Mouse (Mus musculus): ENCODE results near the gene Pycard. TPM values are rescaled to one million over a fixed set of nuclear protein-coding genes. Genes with fewer than 3 reads are reported as not detected.

Pycard gene
- polyA plus RNA-seq, 1 experiment, result 19.9 TPM

DNA sequence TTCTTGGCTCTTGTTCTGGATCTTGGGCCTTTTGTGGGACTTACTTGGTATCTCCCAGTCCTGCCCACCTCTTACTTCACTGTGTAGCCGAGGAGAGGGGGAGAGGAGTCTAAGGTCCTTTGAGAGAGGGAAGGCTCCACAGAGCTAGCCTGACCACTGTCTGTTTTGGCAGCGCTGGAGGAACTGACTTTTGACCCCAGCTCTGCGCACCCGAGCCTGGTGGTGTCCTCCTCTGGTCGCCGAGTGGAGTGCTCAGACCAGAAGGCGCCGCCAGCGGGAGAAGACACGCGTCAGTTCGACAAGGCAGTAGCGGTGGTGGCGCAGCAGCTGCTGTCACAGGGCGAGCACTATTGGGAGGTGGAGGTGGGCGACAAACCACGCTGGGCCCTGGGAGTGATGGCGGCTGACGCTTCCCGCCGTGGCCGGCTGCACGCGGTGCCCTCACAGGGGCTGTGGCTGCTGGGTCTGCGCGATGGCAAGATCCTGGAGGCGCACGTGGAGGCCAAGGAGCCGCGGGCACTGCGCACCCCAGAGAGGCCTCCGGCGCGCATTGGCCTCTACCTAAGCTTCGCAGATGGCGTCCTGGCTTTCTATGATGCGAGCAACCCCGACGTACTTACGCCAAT is 16.2 kb upstream of the Pycard start:
- TF ChIP-seq POLR2A (IDR thresholded peaks at IDR 0.05; ENCODE audit: borderline replicate concordance, control insufficient read depth, low read depth, low read length) (no peak), CTCF (IDR thresholded peaks at IDR 0.05; ENCODE audit: control insufficient read depth, insufficient read depth, low read length) (no peak)
- H3K4me1 ChIP-seq (ENCODE audit: control insufficient read depth, insufficient read depth, low read length), result no peaks in the 10 kb centered on the region
- no peak overlapping the region for H3K4me3 ChIP-seq (replicated peaks; ENCODE audit: control insufficient read depth, low read depth, low read length)
- no peak overlapping the region for H3K27ac ChIP-seq (ENCODE audit: control insufficient read depth, insufficient read depth, low read depth, low read length, poor library complexity)
- 89% methylated on average over 40 of the region's 40 CpGs for WGBS

DNA sequence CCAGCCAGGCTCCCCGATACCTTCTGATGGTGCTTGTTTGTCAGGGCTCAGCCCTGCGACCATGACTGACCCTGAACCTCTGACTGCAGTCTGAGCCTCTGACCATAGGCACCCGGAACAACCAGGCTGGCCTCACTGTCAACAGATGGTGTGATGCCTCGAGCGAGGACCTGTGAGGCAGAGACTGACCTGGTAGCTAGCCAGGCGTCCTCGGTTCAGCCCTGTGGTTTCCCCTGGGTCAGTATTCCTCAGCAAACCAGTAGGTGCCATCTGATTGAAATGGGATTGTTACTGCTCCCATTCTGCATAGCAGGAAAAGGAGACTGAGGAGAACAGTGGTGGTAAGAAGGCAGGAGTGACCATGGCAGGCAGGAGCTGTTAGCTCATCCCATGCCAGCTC is 12.5 kb upstream of the Pycard start:
- TF ChIP-seq CTCF (IDR thresholded peaks at IDR 0.05; ENCODE audit: control insufficient read depth, insufficient read depth, low read length) (no peak), POLR2A (IDR thresholded peaks at IDR 0.05; ENCODE audit: borderline replicate concordance, control insufficient read depth, low read depth, low read length) (no peak)
- Histone ChIP-seq H3K4me1 (ENCODE audit: control insufficient read depth, insufficient read depth, low read length) (peaks cover 6% of the 10 kb centered on the region), H3K4me3 (replicated peaks; ENCODE audit: control insufficient read depth, low read depth, low read length) (no peak overlapping the region), H3K27ac (ENCODE audit: control insufficient read depth, insufficient read depth, low read depth, low read length, poor library complexity) (no peak overlapping the region)
- WGBS, result 82% methylated on average over 7 of the region's 7 CpGs

- 0 out of 2 replicates have a peak overlapping the region, but pooled peaks have one; percentile 3 for H3K27ac ChIP-seq (ENCODE audit: control insufficient read depth, insufficient read depth, low read depth, low read length, poor library complexity)
- 75% methylated on average over 35 of the region's 35 CpGs for WGBS
- H3K4me3 ChIP-seq (replicated peaks; ENCODE audit: control insufficient read depth, low read depth, low read length), result no peak overlapping the region
- H3K4me1 ChIP-seq (ENCODE audit: control insufficient read depth, insufficient read depth, low read length), result peaks cover 6% of the 10 kb centered on the region
- TF ChIP-seq CTCF (IDR thresholded peaks at IDR 0.05; ENCODE audit: control insufficient read depth, insufficient read depth, low read length) (no peak), POLR2A (IDR thresholded peaks at IDR 0.05; ENCODE audit: borderline replicate concordance, control insufficient read depth, low read depth, low read length) (peak; percentile 16; the same call in 1 of the 2 replicates)
Observed at GRCm38 (mm10) chr7:128004487-128005362, 11.1 kb upstream of the Pycard start.

GRCm38 (mm10) chr7:128004150-128004486 is 10.5 kb upstream of the Pycard start:
- 0 out of 2 replicates have a peak overlapping the region, but pooled peaks have one; percentile 3 for H3K27ac ChIP-seq (ENCODE audit: control insufficient read depth, insufficient read depth, low read depth, low read length, poor library complexity)
- 30% methylated on average over 5 of the region's 5 CpGs for WGBS
- H3K4me1 ChIP-seq (ENCODE audit: control insufficient read depth, insufficient read depth, low read length), result peaks cover 6% of the 10 kb centered on the region
- H3K4me3 ChIP-seq (replicated peaks; ENCODE audit: control insufficient read depth, low read depth, low read length), result no peak overlapping the region
- TF ChIP-seq POLR2A (IDR thresholded peaks at IDR 0.05; ENCODE audit: borderline replicate concordance, control insufficient read depth, low read depth, low read length), result no peak
- TF ChIP-seq CTCF (IDR thresholded peaks at IDR 0.05; ENCODE audit: control insufficient read depth, insufficient read depth, low read length), result no peak

DNA sequence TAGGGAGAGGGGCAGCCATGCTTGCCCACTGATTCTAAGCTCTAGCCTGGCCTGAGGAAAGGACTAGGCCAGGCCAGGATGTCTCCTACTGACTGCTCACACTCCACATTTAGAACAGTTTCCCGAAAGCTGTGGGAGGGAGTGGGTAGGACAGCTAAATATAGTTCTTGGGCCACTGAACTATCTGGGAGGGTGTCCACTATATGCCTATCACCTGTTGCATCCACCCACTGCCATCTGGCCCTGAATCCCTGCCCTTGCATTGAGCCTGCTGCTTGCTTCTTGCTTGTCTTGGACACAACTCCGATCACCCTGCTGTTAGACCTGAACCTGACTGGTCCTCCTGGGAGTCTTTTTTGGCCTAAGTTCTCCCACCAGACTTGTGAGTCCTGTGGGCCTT is 10.0 kb upstream of the Pycard start, which contains the start of gene Trim72:
Gene Trim72 (plus strand): TSS at position 262 of the 400 bp plus-strand sequence.
- H3K27ac ChIP-seq (ENCODE audit: control insufficient read depth, insufficient read depth, low read depth, low read length, poor library complexity), result 0 out of 2 replicates have a peak within 1 kb of the TSS, but pooled peaks have one; percentile 3
- 86% methylated on average over 2 of the region's 2 CpGs for WGBS
- TF ChIP-seq CTCF (IDR thresholded peaks at IDR 0.05; ENCODE audit: control insufficient read depth, insufficient read depth, low read length), result no peak
- no peak for TF ChIP-seq POLR2A (IDR thresholded peaks at IDR 0.05; ENCODE audit: borderline replicate concordance, control insufficient read depth, low read depth, low read length)

GRCm38 (mm10) chr7:128003098-128003497 is 9.4 kb upstream of the Pycard start:
- Histone ChIP-seq H3K4me3 (replicated peaks; ENCODE audit: control insufficient read depth, low read depth, low read length) (no peak overlapping the region), H3K4me1 (ENCODE audit: control insufficient read depth, insufficient read depth, low read length) (peaks cover 6% of the 10 kb centered on the region), H3K27ac (ENCODE audit: control insufficient read depth, insufficient read depth, low read depth, low read length, poor library complexity) (no peak overlapping the region)
- TF ChIP-seq POLR2A (IDR thresholded peaks at IDR 0.05; ENCODE audit: borderline replicate concordance, control insufficient read depth, low read depth, low read length) (no peak), CTCF (IDR thresholded peaks at IDR 0.05; ENCODE audit: control insufficient read depth, insufficient read depth, low read length) (no peak)
- 79% methylated on average over 6 of the region's 6 CpGs for WGBS

More for the DNA sequence above, 10.0 kb upstream of the Pycard start, which contains the start of gene Trim72:
- peaks cover 6% of the 10 kb centered on the region for H3K4me1 ChIP-seq (ENCODE audit: control insufficient read depth, insufficient read depth, low read length)
- H3K4me3 ChIP-seq (replicated peaks; ENCODE audit: control insufficient read depth, low read depth, low read length), result no peak within 1 kb of the TSS

GRCm38 (mm10) chr7:128000068-128000950 is 6.6 kb upstream of the Pycard start:
- no peak overlapping the region for H3K27ac ChIP-seq (ENCODE audit: control insufficient read depth, insufficient read depth, low read depth, low read length, poor library complexity)
- peaks cover 6% of the 10 kb centered on the region for H3K4me1 ChIP-seq (ENCODE audit: control insufficient read depth, insufficient read depth, low read length)
- H3K4me3 ChIP-seq (replicated peaks; ENCODE audit: control insufficient read depth, low read depth, low read length), result no peak overlapping the region
- no peak for TF ChIP-seq CTCF (IDR thresholded peaks at IDR 0.05; ENCODE audit: control insufficient read depth, insufficient read depth, low read length)
- TF ChIP-seq POLR2A (IDR thresholded peaks at IDR 0.05; ENCODE audit: borderline replicate concordance, control insufficient read depth, low read depth, low read length), result no peak
- WGBS, result 17% methylated on average over 1 of the region's 1 CpGs
